Mouse (Mus musculus) liver, embryonic 14.5 days (tissue): ENCODE measurements around the gene Olfr763.

Source experiments
- CTCF ChIP-seq: IDR thresholded peaks from 2 replicates; pipeline ENCODE4 v1.5.1; 2016; ENCODE audit warnings: antibody characterized with exemption, low read depth, control low read depth
- EP300 ChIP-seq: IDR thresholded peaks from 2 replicates; pipeline ENCODE4 v1.6.1; 2016; ENCODE audit warnings: antibody characterized with exemption, low read depth

DNA sequence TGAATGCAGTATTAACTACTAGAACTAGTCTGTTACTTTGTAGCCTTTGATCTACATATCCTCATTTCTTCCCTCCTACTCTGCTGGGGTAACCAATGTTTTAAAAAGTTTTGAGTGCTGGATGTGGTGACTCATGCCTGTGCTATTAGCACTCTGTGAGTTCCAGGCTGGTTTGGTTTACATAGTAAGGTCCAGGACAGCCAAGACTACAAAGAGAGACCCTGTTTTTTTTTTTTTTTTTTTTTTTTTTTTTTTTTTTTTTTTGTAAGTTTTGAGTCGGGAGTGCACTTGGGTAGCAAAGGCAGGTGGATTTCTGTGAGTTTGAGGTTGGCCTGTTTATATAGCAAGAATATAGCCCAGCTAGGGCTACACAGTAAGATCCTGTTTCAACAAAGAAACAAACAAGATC, 42.2 kb upstream of the Olfr763 start:
- TF ChIP-seq EP300, result no peak
- TF ChIP-seq CTCF, result no peak
